Mouse (Mus musculus) heart, embryonic 13.5 days (tissue): Measurements from ENCODE around the gene Zfhx2. TPM values are rescaled to one million over a fixed set of nuclear protein-coding genes. Genes with fewer than 3 reads are reported as not detected.
"Not testable (repeated sequence)": the region's sequence is repeated elsewhere in the genome, so short reads cannot be mapped to it uniquely, and the experiment has no call there.

Experiments used
- ATAC-seq: fragments of 200-750 bp; cut with Nextera tagmentation; 2 replicates; pipeline ENCODE4 v1.8.0; 2017; ENCODE audit warnings: moderate TSS enrichment; ENCODE audit not compliant: insufficient number of reproducible peaks, low FRiP score, low TSS enrichment; ENCODE audit errors: extremely low read depth
- H3K27ac ChIP-seq: fragments of 300-500 bp; sonication (generic); replicated peaks from 2 replicates; pipeline ENCODE4 v1.5.1; 2015; ENCODE audit warnings: moderate library complexity, mild to moderate bottlenecking, inconsistent platforms
- H3K27me3 ChIP-seq: fragments of 300-500 bp; sonication (generic); replicated peaks from 2 replicates; pipeline ENCODE4 v1.6.1; 2015; ENCODE audit warnings: mild to moderate bottlenecking, inconsistent platforms
- H3K36me3 ChIP-seq: fragments of 300-500 bp; sonication (generic); 2 replicates; pipeline ENCODE4 v1.6.1; 2015; ENCODE audit warnings: mild to moderate bottlenecking, inconsistent platforms
- H3K4me1 ChIP-seq: fragments of 300-500 bp; sonication (generic); 2 replicates; pipeline ENCODE4 v1.6.1; 2015; ENCODE audit warnings: inconsistent platforms
- H3K4me2 ChIP-seq: fragments of 300-500 bp; sonication (generic); 2 replicates; pipeline ENCODE4 v1.6.1; 2015; ENCODE audit warnings: inconsistent platforms, mild to moderate bottlenecking, moderate library complexity
- H3K4me3 ChIP-seq: fragments of 300-500 bp; sonication (generic); 2 replicates; pipeline ENCODE4 v1.5.1; 2015; ENCODE audit warnings: moderate library complexity, mild to moderate bottlenecking, inconsistent platforms
- H3K9ac ChIP-seq: fragments of 300-500 bp; sonication (generic); 2 replicates; pipeline ENCODE4 v1.6.1; 2015; ENCODE audit warnings: inconsistent platforms, mild to moderate bottlenecking, moderate library complexity
- H3K9me3 ChIP-seq: fragments of 300-500 bp; sonication (generic); 2 replicates; pipeline ENCODE4 v1.6.1; 2016; ENCODE audit warnings: inconsistent platforms
- WGBS: fragments of 180-500 bp; shearing (Covaris S2); methylation state at CpG from one replicate; pipeline ENCODE4 v1.1.7; 2015; ENCODE audit warnings: mixed read lengths; 5-methylcytosine and 5-hydroxymethylcytosine counted together
- polyA plus RNA-seq: library from polyadenylated mRNA; unstranded; fragments of >200 nt; fragmentation: Nextera tagmentation; extraction: Ambion mirVana; gene quantifications from 2 replicates; pipeline ENCODE4 v1.2.1, GENCODE M21; 2015

Zfhx2 gene
- polyA plus RNA-seq, 1 experiment from 2014 or later = 3.0 TPM

DNA sequence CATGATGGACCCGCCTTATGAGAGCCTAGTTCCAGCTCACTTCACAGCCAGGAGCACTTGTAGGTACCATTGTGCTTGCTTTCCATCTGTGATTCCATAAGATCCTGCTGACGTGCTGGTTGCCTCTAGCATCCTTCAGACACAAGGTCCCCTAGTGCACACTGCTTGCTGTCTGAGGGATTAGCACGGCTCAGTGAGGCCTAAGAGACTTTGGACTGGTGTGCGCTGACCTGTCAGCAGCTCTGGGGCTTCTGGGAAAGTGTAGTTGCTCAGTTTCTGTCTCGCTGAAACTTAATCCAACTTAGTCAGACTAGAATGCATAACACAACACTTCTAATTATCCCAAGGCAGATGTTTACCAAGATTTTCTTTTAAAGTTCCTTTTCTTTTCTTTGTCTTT lies 32.2 kb downstream of the Zfhx2 start:
- no peak overlapping the region for H3K4me2 ChIP-seq
- no peaks in the 10 kb centered on the region for H3K36me3 ChIP-seq
- no peaks in the 10 kb centered on the region for H3K9me3 ChIP-seq
- ATAC-seq = no peak
- H3K27me3 ChIP-seq = peaks cover 29% of the 10 kb centered on the region
- no peak overlapping the region for H3K9ac ChIP-seq
- no peak overlapping the region for H3K4me3 ChIP-seq
- WGBS = 52% methylated on average over 5 of the region's 5 CpGs
- no peak overlapping the region for H3K27ac ChIP-seq
- peaks cover 23% of the 10 kb centered on the region for H3K4me1 ChIP-seq

DNA sequence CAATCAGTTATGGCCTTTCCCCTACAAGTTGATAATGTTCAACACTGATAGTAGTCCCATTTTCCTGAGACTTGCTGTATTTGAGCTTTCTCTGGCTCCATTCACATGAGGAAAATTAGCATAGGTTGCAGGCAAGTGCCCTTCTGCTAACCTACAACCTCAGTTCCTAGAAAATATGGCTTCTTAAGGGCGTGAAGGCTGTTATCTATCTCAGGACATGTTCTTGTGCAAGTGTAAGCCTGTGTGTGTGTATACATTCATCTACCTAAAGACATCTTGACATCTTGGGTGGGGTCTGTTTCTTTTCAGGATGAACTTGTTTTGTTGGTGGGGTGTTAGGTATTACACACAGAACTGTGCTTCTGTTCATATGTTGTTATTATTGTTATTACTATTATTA lies 33.1 kb downstream of the Zfhx2 start:
- Histone ChIP-seq H3K4me3 (no peak overlapping the region), H3K27me3 (peaks cover 26% of the 10 kb centered on the region), H3K27ac (no peak overlapping the region), H3K9me3 (no peaks in the 10 kb centered on the region), H3K36me3 (no peaks in the 10 kb centered on the region), H3K4me1 (peaks cover 23% of the 10 kb centered on the region), H3K4me2 (no peak overlapping the region), H3K9ac (no peak overlapping the region)
- 66% methylated on average over 1 of the region's 1 CpGs for WGBS
- no peak for ATAC-seq

DNA sequence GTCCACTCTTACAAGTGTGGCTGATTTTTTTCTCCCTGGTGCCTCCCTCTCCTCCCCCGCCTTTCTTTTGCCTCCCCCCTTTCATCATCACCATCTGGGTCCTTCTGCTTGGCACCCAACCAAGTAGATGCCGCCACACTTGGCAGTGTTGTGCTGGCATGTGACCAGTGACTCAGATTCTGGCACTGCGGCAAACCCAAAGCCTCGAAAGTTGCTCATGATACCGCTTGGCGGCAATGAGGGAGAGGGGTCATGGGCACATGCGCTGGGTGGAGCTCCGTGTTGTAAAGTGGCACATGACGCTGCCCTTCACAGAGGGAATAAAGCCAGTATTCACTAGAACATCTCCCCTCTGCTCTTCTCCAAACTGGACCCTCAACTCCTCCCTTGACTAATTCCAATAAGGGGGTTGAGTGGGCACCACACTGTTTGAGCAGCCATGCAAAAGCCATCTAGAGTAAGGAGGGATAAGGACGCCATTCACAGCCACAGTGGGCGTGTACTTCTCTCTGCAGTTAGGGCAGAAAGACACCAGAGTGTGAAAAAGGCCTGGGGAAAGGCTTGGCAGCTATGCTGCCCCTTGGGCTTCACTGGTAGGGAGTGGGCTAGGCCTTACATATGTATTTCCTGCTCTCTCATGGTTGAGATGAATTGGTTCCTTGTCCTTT lies 36.8 kb downstream of the Zfhx2 start:
- Histone ChIP-seq H3K27me3 (peaks cover 11% of the 10 kb centered on the region), H3K27ac (no peak overlapping the region), H3K36me3 (no peaks in the 10 kb centered on the region), H3K4me1 (peaks cover 8% of the 10 kb centered on the region), H3K4me2 (no peak overlapping the region), H3K4me3 (no peak overlapping the region), H3K9me3 (no peaks in the 10 kb centered on the region), H3K9ac (no peak overlapping the region)
- no peak for ATAC-seq
- WGBS = 74% methylated on average over 11 of the region's 11 CpGs

DNA sequence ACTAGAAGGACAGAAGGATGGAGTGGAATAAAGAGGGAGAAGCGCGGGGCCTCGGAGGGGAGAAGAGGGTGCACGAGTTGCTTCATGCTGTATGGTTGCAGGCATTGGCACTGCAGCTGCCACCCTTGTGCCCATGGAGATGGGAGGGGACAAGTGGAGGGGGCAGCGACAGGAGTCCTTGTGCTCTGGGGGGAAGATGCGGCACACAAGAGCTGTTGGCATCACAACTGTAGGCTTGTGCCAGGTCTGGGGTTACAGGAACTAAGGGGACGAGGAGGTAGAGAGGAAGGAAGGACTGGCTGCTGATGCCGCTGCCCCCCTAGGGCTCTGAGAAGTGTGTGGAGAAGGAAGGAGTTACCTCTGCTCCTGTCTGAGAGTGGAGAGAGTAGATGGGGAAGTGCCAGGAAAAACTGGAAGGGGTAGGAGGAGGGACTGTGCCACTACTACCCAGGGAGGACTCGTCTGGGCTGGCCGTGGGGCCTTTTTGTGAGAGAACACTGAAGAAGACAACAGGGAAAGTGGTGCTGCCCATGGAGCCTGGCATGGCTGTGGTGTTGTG lies 37.9 kb downstream of the Zfhx2 start:
- WGBS = 70% methylated on average over 10 of the region's 10 CpGs
- H3K27ac ChIP-seq = no peak overlapping the region
- no peak overlapping the region for H3K4me3 ChIP-seq
- no peaks in the 10 kb centered on the region for H3K9me3 ChIP-seq
- no peak overlapping the region for H3K4me2 ChIP-seq
- H3K27me3 ChIP-seq = peaks cover 11% of the 10 kb centered on the region
- H3K9ac ChIP-seq = no peak overlapping the region
- H3K4me1 ChIP-seq = peaks cover under 1% of the 10 kb centered on the region
- H3K36me3 ChIP-seq = no peaks in the 10 kb centered on the region
- no peak for ATAC-seq

DNA sequence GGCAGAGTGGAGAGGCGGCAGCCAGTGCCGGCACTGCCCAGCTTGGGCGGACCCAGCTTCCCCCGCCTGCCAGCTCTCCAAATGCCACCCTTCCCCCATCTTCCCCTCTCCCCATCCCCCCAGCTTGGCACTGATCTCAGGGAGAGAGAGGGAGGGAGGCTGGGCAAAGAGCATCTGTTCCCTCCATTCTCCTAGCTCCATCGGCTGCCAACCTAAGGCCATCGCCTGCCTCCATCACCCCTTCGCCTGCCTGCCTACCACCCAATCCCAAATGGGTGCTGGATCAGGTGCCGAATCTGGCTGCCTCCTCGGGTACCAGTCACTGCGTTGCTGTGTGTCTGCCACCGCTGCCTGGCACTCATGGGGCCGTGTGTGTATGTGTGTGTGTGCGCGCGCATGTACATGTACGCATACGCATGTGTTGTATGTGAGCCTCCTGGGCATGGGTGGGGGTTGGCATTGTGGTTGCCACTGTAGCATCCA lies 38.4 kb downstream of the Zfhx2 start:
- Histone ChIP-seq H3K36me3 (no peaks in the 10 kb centered on the region), H3K27me3 (peaks cover 11% of the 10 kb centered on the region), H3K4me2 (no peak overlapping the region), H3K4me3 (no peak overlapping the region), H3K27ac (no peak overlapping the region), H3K4me1 (no peaks in the 10 kb centered on the region), H3K9me3 (no peaks in the 10 kb centered on the region), H3K9ac (no peak overlapping the region)
- 78% methylated on average over 17 of the region's 17 CpGs for WGBS
- no peak for ATAC-seq

DNA sequence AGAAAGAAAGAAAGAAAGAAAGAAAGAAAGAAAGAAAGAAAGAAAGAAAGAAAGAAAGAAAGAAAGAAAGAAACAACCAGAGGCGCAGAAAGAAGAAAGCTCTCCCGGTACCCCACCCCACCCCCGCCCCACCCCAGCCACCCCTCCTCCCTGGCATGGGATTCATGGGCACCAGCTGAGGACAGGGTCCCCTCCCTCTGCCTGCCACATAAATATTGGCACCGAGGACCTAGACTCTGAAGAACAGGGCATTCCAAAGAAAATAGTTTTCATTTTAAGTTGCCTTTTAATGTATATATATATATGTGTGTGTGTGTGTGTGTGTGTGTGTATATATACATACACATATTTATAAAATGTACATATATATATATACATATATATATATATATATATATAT lies 39.1 kb downstream of the Zfhx2 start:
- Histone ChIP-seq H3K27me3 (peaks cover 11% of the 10 kb centered on the region), H3K4me1 (no peaks in the 10 kb centered on the region), H3K27ac (no peak overlapping the region), H3K9me3 (no peaks in the 10 kb centered on the region), H3K9ac (no peak overlapping the region), H3K4me3 (no peak overlapping the region), H3K4me2 (no peak overlapping the region), H3K36me3 (no peaks in the 10 kb centered on the region)
- 61% methylated on average over 4 of the region's 4 CpGs for WGBS
- ATAC-seq = no peak

DNA sequence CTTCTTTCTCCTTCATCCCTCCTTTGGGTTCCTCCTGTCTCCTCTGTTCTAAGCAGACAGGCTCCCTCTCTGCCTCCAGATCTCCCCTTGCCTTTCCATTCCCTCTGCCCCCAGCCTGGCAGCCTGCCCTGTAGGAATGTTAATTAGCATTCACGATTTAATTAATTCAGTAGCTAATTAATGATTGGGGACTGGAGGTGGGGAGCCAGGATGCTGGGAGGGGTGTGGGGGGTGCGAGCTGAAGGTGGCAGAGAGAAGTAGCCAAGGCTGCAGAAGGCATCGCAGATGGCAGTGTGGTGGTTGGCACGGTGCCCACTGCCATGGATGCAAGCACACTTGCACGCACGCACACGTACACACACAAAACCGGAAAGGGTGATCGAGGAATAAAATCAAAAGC lies 39.6 kb downstream of the Zfhx2 start:
- Histone ChIP-seq H3K36me3 (no peaks in the 10 kb centered on the region), H3K4me1 (no peaks in the 10 kb centered on the region), H3K27me3 (peaks cover 11% of the 10 kb centered on the region), H3K27ac (no peak overlapping the region), H3K4me3 (no peak overlapping the region), H3K4me2 (no peak overlapping the region), H3K9me3 (no peaks in the 10 kb centered on the region), H3K9ac (no peak overlapping the region)
- no peak for ATAC-seq
- WGBS = 82% methylated on average over 9 of the region's 9 CpGs

DNA sequence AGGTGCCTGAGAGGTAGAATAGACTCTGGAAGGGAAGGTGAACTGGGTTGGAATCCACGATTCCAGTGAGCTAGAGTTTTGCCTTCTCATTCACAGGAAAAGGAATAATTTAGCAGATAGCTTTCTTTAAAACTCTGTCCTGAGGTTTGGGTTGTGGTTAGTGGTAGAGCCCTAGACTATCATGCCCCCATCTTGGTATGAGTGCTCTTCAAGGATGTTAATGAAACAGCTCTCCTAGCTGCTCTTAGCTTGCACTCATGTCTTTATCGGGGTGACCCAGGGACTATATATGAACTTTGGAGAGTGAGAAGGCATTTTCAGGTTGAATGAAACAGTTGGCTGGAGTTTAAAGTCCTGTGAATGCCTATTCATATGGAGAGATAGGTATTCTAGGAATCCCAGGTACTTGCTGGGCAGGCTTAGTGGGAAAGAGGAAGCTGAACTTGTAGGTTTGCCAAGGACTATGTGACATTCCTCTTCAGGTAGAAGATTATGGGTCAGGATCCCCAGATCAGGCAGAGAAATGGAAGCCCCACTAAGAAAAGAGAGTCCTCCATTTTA lies 44.1 kb downstream of the Zfhx2 start:
- no peak for ATAC-seq
- H3K9ac ChIP-seq = no peak overlapping the region
- H3K4me1 ChIP-seq = no peaks in the 10 kb centered on the region
- no peaks in the 10 kb centered on the region for H3K27me3 ChIP-seq
- no peaks in the 10 kb centered on the region for H3K36me3 ChIP-seq
- no peak overlapping the region for H3K4me3 ChIP-seq
- H3K9me3 ChIP-seq = no peaks in the 10 kb centered on the region
- H3K27ac ChIP-seq = no peak overlapping the region
- 76% methylated on average over 2 of the region's 2 CpGs for WGBS
- no peak overlapping the region for H3K4me2 ChIP-seq

DNA sequence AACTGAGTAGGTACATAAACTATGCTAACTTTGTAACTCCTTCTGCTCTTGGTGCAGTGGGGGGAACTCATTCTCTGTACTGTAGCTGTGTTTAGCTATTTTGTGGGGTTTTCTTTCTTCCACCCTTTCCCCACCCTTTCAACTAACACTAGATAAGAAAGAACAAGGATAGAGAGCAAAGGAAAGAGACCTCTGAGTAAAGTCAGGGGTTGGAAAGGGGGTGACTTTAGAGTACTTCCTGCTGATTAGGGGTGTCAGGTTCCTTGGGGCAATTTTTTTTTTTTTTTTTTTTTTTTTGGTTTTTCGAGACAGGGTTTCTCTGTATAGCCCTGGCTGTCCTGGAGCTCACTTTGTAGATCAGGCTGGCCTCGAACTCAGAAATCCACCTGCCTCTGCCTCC lies 48.4 kb downstream of the Zfhx2 start:
- ATAC-seq, H3K4me3 ChIP-seq, H3K9me3 ChIP-seq, H3K27ac ChIP-seq, H3K4me2 ChIP-seq, H3K9ac ChIP-seq, H3K36me3 ChIP-seq, H3K4me1 ChIP-seq, H3K27me3 ChIP-seq: not testable (repeated sequence)
- 100% methylated on average over 1 of the region's 2 CpGs for WGBS

DNA sequence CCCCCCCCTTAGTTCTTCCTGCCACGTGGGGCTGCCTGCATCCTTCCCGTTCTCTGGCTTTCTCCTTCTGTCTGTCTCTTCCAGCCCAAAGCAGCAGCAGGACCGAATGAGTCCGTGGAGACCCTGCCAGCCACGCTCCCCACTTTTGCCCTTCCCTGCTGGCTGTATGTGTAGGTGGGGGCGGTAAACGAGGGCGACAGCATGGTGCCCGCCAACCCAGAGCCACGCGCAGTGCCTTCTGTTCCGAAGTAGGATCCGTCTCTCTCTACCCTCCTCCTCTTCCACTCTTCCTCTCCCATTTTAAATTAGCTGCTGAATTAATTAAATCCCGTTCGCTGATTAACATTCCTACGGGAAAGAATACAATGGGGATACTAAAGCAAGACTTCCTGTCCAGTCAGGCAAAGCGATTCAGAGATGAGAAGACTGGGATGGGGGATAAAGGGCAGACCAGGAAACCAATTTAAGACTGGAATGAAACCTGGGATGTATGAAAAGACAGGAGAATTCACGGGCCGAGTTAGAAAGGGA lies 59.4 kb downstream of the Zfhx2 start:
- H3K9me3 ChIP-seq = no peaks in the 10 kb centered on the region
- no peak overlapping the region for H3K27ac ChIP-seq
- no peak for ATAC-seq
- no peak overlapping the region for H3K9ac ChIP-seq
- no peaks in the 10 kb centered on the region; the same call in 1 of the 2 replicates for H3K27me3 ChIP-seq
- no peaks in the 10 kb centered on the region for H3K36me3 ChIP-seq
- no peak overlapping the region for H3K4me3 ChIP-seq
- 49% methylated on average over 19 of the region's 19 CpGs for WGBS
- no peak overlapping the region for H3K4me2 ChIP-seq
- peaks cover 2% of the 10 kb centered on the region for H3K4me1 ChIP-seq

DNA sequence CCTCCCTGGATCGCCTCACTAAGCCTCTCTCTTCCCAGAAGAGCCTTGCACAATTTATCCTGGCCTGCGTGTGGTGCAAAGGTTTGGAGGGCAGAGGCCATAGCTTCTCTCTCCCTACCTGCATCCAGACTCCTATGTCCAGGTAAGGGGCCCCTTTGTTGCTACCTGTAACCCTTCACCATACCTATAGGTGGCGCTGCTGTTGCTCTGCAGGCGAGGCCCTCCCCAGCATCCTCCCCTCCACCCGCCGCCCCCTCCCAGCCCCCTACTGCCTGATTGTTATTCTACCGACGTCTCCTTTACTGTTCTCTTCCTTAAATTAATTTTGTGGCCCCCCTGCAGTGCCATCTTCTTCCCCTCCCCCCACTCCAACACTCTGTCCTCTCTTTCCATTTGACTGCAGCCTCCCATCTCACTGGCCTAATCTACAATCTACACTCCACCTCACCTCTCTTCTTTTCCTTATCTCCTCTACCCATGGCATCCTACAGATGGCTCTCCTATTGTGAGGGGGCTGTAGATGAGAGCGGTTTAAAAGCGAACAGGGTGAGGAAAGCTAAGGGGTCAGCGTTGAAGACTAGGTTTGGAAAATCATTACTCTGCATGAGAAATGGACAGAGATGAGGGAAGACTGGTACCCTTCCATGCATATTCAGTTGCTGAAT lies 63.0 kb downstream of the Zfhx2 start:
- 5% methylated on average over 11 of the region's 11 CpGs for WGBS
- ATAC-seq = no peak

More for the DNA sequence above, 63.0 kb downstream of the Zfhx2 start:
- no peaks in the 10 kb centered on the region; the same call in 1 of the 2 replicates for H3K27me3 ChIP-seq
- no peak overlapping the region for H3K4me3 ChIP-seq
- no peaks in the 10 kb centered on the region for H3K9me3 ChIP-seq
- H3K4me1 ChIP-seq = peaks cover 8% of the 10 kb centered on the region
- no peak overlapping the region for H3K9ac ChIP-seq
- peaks cover 15% of the 10 kb centered on the region for H3K36me3 ChIP-seq
- H3K4me2 ChIP-seq = no peak overlapping the region
- H3K27ac ChIP-seq = no peak overlapping the region
